Mouse (Mus musculus): Measurements from ENCODE around the gene Qk.

The Qk gene

GRCm38 (mm10) chr17:10251252-10251958 lies 68.2 kb downstream of the Qk start:
- DNase-seq (ENCODE audit: low spot score), result no peak

DNA sequence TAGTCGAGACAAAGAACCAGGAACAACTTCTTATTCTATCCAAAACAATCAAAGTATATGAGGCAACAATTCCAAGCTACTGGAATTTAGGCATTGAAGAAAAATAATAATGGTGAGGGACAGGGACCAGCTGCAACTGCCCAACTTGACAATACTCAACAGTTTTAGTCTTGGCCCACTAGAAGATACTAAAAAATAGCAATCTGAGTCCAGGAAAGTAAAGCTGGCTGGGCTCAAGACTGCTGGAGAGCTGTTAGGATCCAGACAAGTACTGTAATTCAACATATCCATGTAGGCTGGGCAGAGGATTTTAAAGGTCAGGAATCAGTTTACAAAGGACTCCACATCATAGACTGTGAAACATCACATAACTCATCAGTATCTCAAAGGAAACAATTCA lies 79.6 kb downstream of the Qk start:
- no peak for DNase-seq (ENCODE audit: low spot score)

- DNase-seq (ENCODE audit: low spot score), result no peak
These were observed 83.1 kb downstream of the Qk start for GRCm38 (mm10) chr17:10236595-10236994.

DNA sequence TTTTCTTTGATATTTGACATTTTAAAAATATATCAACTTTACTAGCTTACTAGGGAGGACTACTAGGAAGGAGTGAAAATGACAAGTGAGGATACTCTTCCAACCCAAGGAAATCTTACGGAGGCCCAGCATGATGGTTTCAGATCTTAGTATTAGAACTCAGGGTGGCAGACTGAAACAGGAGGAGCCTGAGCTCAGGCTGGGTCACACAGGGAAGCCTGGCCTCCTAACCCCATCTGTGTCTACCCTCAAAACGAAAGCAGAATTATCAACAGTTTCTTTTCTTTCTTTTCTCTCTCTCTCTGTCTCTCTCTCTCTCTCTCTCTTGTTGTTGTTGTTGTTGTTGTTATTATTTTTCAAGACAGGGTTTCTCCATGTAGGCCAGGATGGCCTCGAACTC lies 87.2 kb downstream of the Qk start:
- DNase-seq (ENCODE audit: low spot score), result no peak

DNA sequence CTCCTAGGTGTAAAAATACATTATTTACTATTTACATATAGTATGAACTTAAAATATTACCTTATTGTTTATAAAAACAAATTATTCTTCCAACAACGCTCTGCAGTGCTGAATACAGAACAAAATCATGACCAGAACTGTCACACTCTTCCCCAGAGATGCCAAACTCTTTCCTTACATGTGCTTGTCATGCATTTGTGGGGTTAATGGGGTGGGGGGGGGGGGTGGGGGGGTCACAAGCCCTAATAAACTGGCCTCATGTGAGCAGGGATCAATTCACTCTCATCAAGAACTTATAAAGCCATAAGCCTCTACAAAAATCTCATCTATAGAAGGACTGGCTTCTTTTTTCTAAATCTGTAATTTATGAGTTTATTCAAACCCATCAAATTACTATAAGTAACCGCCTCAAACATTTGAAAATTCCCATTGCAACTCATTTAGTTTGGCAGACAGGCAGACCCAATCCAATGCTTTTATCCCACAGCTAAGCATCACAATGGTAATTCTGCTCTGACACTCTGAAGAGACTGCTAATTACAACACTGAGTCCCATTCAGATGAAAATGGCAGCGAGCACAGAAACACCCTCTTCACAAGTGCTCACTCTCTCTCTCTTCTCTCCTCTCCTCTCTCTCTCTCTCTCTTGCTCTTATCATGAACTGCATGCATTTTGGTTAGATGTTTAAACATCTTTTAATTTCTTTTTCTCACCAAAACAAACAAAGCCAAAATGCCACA lies 91.7 kb downstream of the Qk start:
- DNase-seq (ENCODE audit: low spot score), result no peak

GRCm38 (mm10) chr17:10216164-10216563 lies 103.5 kb downstream of the Qk start:
- DNase-seq (ENCODE audit: low spot score), result no peak

GRCm38 (mm10) chr17:10209154-10209777 lies 110.4 kb downstream of the Qk start:
- DNase-seq (ENCODE audit: low spot score), result no peak

- no peak for DNase-seq (ENCODE audit: low spot score)
These were observed 121.0 kb downstream of the Qk start for GRCm38 (mm10) chr17:10198662-10199061.

- no peak for DNase-seq (ENCODE audit: low spot score)
These were observed 121.4 kb downstream of the Qk start for GRCm38 (mm10) chr17:10198231-10198630.

- no peak for DNase-seq (ENCODE audit: low spot score)
These were observed 124.0 kb downstream of the Qk start for GRCm38 (mm10) chr17:10195703-10196102.

GRCm38 (mm10) chr17:10190857-10191256 lies 128.8 kb downstream of the Qk start:
- DNase-seq (ENCODE audit: low spot score), result no peak

- no peak for DNase-seq (ENCODE audit: low spot score)
These were observed 131.2 kb downstream of the Qk start for GRCm38 (mm10) chr17:10188481-10188880.

- DNase-seq (ENCODE audit: low spot score), result no peak
These were observed 132.1 kb downstream of the Qk start for GRCm38 (mm10) chr17:10187431-10188020.

DNA sequence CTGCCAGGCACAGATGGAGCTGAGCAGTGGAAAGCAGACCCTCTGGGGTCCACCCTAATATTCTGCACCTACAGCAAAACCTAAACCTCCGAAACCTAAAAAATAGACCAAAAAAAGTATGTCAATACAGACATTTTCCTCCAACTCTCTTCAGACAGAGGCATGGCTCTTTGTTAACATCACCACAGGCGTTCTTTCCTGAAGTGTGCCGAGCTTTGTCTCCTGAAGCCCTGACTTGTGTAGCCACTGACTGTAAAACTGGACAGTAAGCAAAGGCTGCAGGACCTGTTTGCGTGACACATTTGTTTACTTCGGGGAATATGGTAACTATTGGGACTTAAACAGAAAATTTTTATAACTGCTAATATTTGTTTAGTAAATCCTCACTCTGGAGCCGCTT lies 137.9 kb downstream of the Qk start:
- no peak for DNase-seq (ENCODE audit: low spot score)

- no peak for DNase-seq (ENCODE audit: low spot score)
These were observed 142.6 kb downstream of the Qk start for GRCm38 (mm10) chr17:10177096-10177495.

- DNase-seq (ENCODE audit: low spot score), result peak; percentile 3
These were observed 158.4 kb downstream of the Qk start for GRCm38 (mm10) chr17:10161258-10161657.

DNA sequence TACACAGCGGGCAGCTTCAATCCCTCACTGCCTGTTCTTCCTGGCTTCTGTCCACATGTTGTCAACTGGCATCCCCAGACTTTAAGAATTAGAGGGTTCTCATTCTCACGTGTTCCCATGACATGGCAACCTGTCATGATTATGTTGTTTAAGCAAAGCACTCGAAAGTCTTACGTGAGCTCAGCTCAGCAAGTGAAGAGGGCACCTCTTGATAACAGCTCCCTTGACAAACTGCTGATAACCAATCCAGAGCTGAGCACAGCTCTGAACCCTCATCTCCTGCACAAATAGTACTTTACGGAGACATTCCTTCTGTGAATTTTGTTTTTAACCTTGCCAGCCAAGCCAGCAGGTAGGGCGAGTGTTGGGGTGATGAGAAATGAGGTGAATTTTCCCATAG lies 159.2 kb downstream of the Qk start:
- DNase-seq (ENCODE audit: low spot score), result no peak

DNA sequence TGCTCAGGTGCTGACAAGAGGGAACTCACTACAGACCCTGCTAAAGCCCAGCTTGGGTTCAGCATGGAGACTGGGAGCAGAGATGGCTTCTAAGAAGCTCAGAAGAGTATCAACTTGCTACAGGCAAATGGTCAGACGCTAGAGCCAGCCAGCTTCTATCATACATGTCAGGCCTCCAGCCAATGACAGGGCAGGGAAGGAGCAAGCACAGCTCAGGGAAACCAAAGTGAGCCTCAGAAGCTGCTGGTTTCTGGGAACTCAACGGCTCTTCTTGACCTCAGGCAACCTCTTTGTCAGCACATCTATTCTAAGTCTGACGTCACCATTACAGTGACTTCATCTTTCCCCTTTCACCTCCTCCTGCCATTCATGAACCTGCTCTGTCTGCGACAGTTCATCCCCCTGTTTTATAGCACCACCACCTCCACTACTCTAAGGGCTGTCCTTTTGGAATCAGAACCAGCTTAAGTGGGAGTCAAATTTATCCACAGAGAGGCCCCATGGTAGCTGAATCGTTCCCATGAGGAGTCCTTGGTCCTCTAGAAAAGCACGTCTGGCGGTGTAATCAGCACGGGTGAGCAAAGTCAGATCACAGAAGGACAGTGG lies 166.7 kb downstream of the Qk start:
- no peak for DNase-seq (ENCODE audit: low spot score)
